ENCODE assay signal across 8 mouse cellular contexts in genomic region chr7:67954591-67955185, GRCm38 (mm10). TPM values are rescaled to one million over a fixed set of nuclear protein-coding genes. Genes with fewer than 3 reads are reported as not detected.
DNase-seq lines count a peak whose midpoint lies in the region; ATAC-seq and TF ChIP-seq lines count a peak whose summit lies in the region.

No protein-coding gene starts in this region.

- TF ChIP-seq CTCF in heart, adult 2 months (IDR thresholded peaks at IDR 0.05): no peak
- TF ChIP-seq CTCF in heart, postnatal 0 days (IDR thresholded peaks at IDR 0.05; ENCODE audit: low read depth): no peak

- H3K36me3 ChIP-seq in heart, adult 2 months (ENCODE audit: control insufficient read depth, insufficient read depth, low read length): no peaks in the 10 kb centered on the region
- H3K36me3 ChIP-seq in heart, postnatal 0 days (replicated peaks; ENCODE audit: control insufficient read depth, insufficient read depth, low read length): no peaks in the 10 kb centered on the region
- no peaks in the 10 kb centered on the region for H3K36me3 ChIP-seq in midbrain, embryonic 10.5 days

- peak overlapping the region; percentile 25 for H3K9ac ChIP-seq in heart, adult 2 months (ENCODE audit: low read depth, low read length)
- peak overlapping the region; percentile 99 for H3K9ac ChIP-seq in heart, postnatal 0 days (replicated peaks; ENCODE audit: low read depth, low read length)

- no peaks in the 10 kb centered on the region for H3K9me3 ChIP-seq in heart, postnatal 0 days (replicated peaks; ENCODE audit: control insufficient read depth, low read length)
- no peaks in the 10 kb centered on the region for H3K9me3 ChIP-seq in midbrain, embryonic 10.5 days (replicated peaks)

- peaks cover 3% of the 10 kb centered on the region; the same call in 1 of the 2 replicates for H3K79me2 ChIP-seq in heart, adult 2 months (replicated peaks; ENCODE audit: control insufficient read depth, insufficient read depth, low read length)

- intact Hi-C loops in heart, adult 2 months (cut with DNase I): loop anchor here (5.0 kb wide), 3 partner anchors 113 to 348 kb away; no protein-coding TSS in a partner anchor

- 45% methylated on average over 10 of the region's 10 CpGs for WGBS in heart, adult 2 months
- WGBS in heart, postnatal 0 days: 8% methylated on average over 10 of the region's 10 CpGs
- 3% methylated on average over 10 of the region's 10 CpGs for WGBS in midbrain, embryonic 10.5 days

- no peak for TF ChIP-seq POLR2A in heart, adult 2 months (IDR thresholded peaks at IDR 0.05; ENCODE audit: insufficient read depth, low read depth, low read length)

- no peak for DNase-seq in heart, adult 2 months
- DNase-seq in heart, adult 8-10 months (ENCODE audit: low spot score): no peak
- peak; percentile 18 for DNase-seq in ZHBTc4 (ENCODE audit: low read depth, low spot score)
- DNase-seq in heart, postnatal 0 days (ENCODE audit: low spot score): no peak
- DNase-seq in midbrain, embryonic 10.5 days (ENCODE audit: low spot score): peak; percentile 27
- DNase-seq in spleen, postnatal 36 days (ENCODE audit: low spot score in 2 of 2): no peak
- no peak for DNase-seq in spleen, postnatal 4 days (ENCODE audit: low spot score in 2 of 2)
- DNase-seq in c-Kit-positive CD71-positive TER-119-positive erythroid progenitor cells, embryonic 14.5 days (ENCODE audit: low spot score): no peak

- no peaks in the 10 kb centered on the region for H3K27me3 ChIP-seq in heart, adult 2 months (ENCODE audit: control insufficient read depth, insufficient read depth, low read length)
- H3K27me3 ChIP-seq in heart, postnatal 0 days (ENCODE audit: control insufficient read depth, insufficient read depth, low read length): no peaks in the 10 kb centered on the region
- H3K27me3 ChIP-seq in midbrain, embryonic 10.5 days (ENCODE audit: low read depth, poor library complexity, severe bottlenecking): no peaks in the 10 kb centered on the region

- peak overlapping the region; percentile 3; the same call in 1 of the 2 replicates for H3K27ac ChIP-seq in heart, adult 2 months
- peak overlapping the region; percentile 100 for H3K27ac ChIP-seq in heart, postnatal 0 days (ENCODE audit: low read depth)
- H3K27ac ChIP-seq in midbrain, embryonic 10.5 days (replicated peaks): peak overlapping the region; percentile 100

- peak overlapping the region; percentile 77 for H3K4me3 ChIP-seq in heart, adult 2 months
- peak overlapping the region; percentile 99 for H3K4me3 ChIP-seq in heart, postnatal 0 days (ENCODE audit: low read depth, low read length)
- H3K4me3 ChIP-seq in midbrain, embryonic 10.5 days: peak overlapping the region; percentile 99

- no peak for ATAC-seq in heart, postnatal 0 days (ENCODE audit: insufficient read depth, low read depth)

- peak overlapping the region; percentile 78 for H3K4me2 ChIP-seq in heart, postnatal 0 days (ENCODE audit: low read depth, low read length)

- peaks cover 9% of the 10 kb centered on the region for H3K4me1 ChIP-seq in heart, adult 2 months (ENCODE audit: control insufficient read depth, insufficient read depth, low read length)
- H3K4me1 ChIP-seq in heart, postnatal 0 days (ENCODE audit: control insufficient read depth, insufficient read depth): peaks cover 25% of the 10 kb centered on the region
- H3K4me1 ChIP-seq in midbrain, embryonic 10.5 days: peaks cover 65% of the 10 kb centered on the region

- TF ChIP-seq EP300 in heart, adult 2 months (IDR thresholded peaks at IDR 0.05; ENCODE audit: insufficient read depth, low read depth, low read length): no peak
- TF ChIP-seq EP300 in heart, postnatal 0 days (IDR thresholded peaks at IDR 0.05; ENCODE audit: low read depth): no peak

RNA-seq across cellular contexts. Expression of gene Igf1r, which starts 2.1 kb away (rescaled TPM):
- 10 to 100 TPM; 12.3 to 14.4 TPM for total RNA-seq in heart, adult 2 months (2021)
- 5.6 and 7.7 TPM in 2 replicates for polyA plus RNA-seq in heart, adult 2 months (2012; rRNA removed)
- total RNA-seq in heart, adult 8-10 months (2022): 10 to 100 TPM; 10.3 to 17.3 (median 14.4) TPM
- 41.3 and 41.8 TPM in 2 replicates for total RNA-seq in heart, postnatal 0 days (2014; rRNA removed; ENCODE audit: low replicate concordance)
- 8.8 and 9.9 TPM in 2 replicates for polyA plus RNA-seq in heart, postnatal 0 days (2015; fragmentation: Nextera tagmentation; extraction: Ambion mirVana)
- polyA plus RNA-seq in midbrain, embryonic 10.5 days (2016; fragmentation: Nextera tagmentation; extraction: Ambion mirVana): 17.0 and 21.6 TPM in 2 replicates

Comparison
In these comparisons a context has a peak if more than half of its experiments do, and no peak if none do; other contexts are left out.
1. DNase-seq: peak in ZHBTc4 (single experiment) and midbrain, embryonic 10.5 days (single experiment); none in heart, adult 2 months (0 of 2), heart, adult 8-10 months (single experiment), heart, postnatal 0 days (single experiment), spleen, postnatal 36 days (0 of 2), spleen, postnatal 4 days (0 of 2) and c-Kit-positive CD71-positive TER-119-positive erythroid progenitor cells, embryonic 14.5 days (single experiment).
2. H3K27ac ChIP-seq: peak in every context shown above with its lines; median percentile 100 in heart, postnatal 0 days; 100 in midbrain, embryonic 10.5 days; 3 in heart, adult 2 months.
3. Peak in every context shown above with its lines, with median percentiles within 50 percentile points of each other: H3K4me3 ChIP-seq.